Mouse (Mus musculus): ENCODE results near the gene Olfr125. TPM values are rescaled to one million over a fixed set of nuclear protein-coding genes. Genes with fewer than 3 reads are reported as not detected.

The Olfr125 gene
- total RNA-seq (2023) = not detected in 4 replicates

GRCm38 (mm10) chr17:37832649-37833048 lies at the start of gene Olfr125:
Gene Olfr125, plus strand, starts transcription at chr17:37832949.

GRCm38 (mm10) chr17:37793229-37793628 lies 39.5 kb upstream of the Olfr125 start, which contains the start of gene Olfr123:
Gene Olfr123, plus strand, starts transcription at chr17:37793529.

GRCm38 (mm10) chr17:37799588-37799987 lies 33.2 kb upstream of the Olfr125 start, which contains the start of gene Olfr124:
Gene Olfr124, plus strand, starts transcription at chr17:37799888.

GRCm38 (mm10) chr17:37847183-37847582 lies 14.4 kb downstream of the Olfr125 start, which contains the start of gene Olfr126:
Gene Olfr126, plus strand, starts transcription at chr17:37847483.

Other genes starting within 250 kb of the Olfr125 start
- gene Olfr114, start 240.2 kb upstream of the Olfr125 start, total RNA-seq (2023) = not detected in 4 replicates
- gene Olfr115, start 205.8 kb upstream of the Olfr125 start, total RNA-seq (2023) = not detected in 4 replicates
- gene Olfr116, start 205.8 kb upstream of the Olfr125 start, total RNA-seq (2023) = not detected in 4 replicates
- not detected in 4 replicates for gene Olfr117, start 169.2 kb upstream of the Olfr125 start, total RNA-seq (2023)
- gene Olfr118, start 166.0 kb upstream of the Olfr125 start, total RNA-seq (2023) = not detected in 4 replicates
- gene Olfr119, start 136.4 kb upstream of the Olfr125 start, total RNA-seq (2023) = not detected in 4 replicates
- gene Olfr120, start 111.1 kb upstream of the Olfr125 start, total RNA-seq (2023) = not detected in 4 replicates
- gene Olfr121, start 84.1 kb upstream of the Olfr125 start, total RNA-seq (2023) = not detected in 4 replicates
- not detected in 4 replicates for gene Olfr122, start 64.3 kb upstream of the Olfr125 start, total RNA-seq (2023)
- gene Olfr123, start 39.4 kb upstream of the Olfr125 start, total RNA-seq (2023) = not detected in 4 replicates
- gene Olfr124, start 33.1 kb upstream of the Olfr125 start, total RNA-seq (2023) = not detected in 4 replicates
- not detected in 4 replicates for gene Olfr126, start 14.5 kb downstream of the Olfr125 start, total RNA-seq (2023)
- not detected in 4 replicates for gene Olfr127, start 67.5 kb downstream of the Olfr125 start, total RNA-seq (2023)
- gene Olfr128, start 87.6 kb downstream of the Olfr125 start, total RNA-seq (2023) = not detected in 4 replicates
- not detected in 4 replicates for gene Olfr761, start 120.1 kb downstream of the Olfr125 start, total RNA-seq (2023)
- gene Olfr129, start 227.1 kb downstream of the Olfr125 start, total RNA-seq (2023) = not detected in 4 replicates
- gene Olfr130, start 231.0 kb downstream of the Olfr125 start, total RNA-seq (2023) = not detected in 4 replicates

All from B cell, adult 62 days (primary cell).